Mouse (Mus musculus) small intestine, adult 2 months (tissue): ENCODE measurements around the gene Gdi1.

Source experiments
- CTCF ChIP-seq: fragments of 200-500 bp; IDR thresholded peaks from 2 replicates; pipeline ENCODE4 v1.5.1; 2012; ENCODE audit warnings: low read depth, mild to moderate bottlenecking, control low read depth, inconsistent platforms, low read length, moderate library complexity, mixed read lengths; ENCODE audit not compliant: insufficient replicate concordance, insufficient read length; ENCODE audit errors: extremely low read depth
- POLR2A ChIP-seq: fragments of 200-500 bp; IDR thresholded peaks from 2 replicates; pipeline ENCODE4 v1.6.1; 2012; ENCODE audit warnings: low read depth, mild to moderate bottlenecking, control low read depth, inconsistent platforms, low read length, moderate library complexity

DNA sequence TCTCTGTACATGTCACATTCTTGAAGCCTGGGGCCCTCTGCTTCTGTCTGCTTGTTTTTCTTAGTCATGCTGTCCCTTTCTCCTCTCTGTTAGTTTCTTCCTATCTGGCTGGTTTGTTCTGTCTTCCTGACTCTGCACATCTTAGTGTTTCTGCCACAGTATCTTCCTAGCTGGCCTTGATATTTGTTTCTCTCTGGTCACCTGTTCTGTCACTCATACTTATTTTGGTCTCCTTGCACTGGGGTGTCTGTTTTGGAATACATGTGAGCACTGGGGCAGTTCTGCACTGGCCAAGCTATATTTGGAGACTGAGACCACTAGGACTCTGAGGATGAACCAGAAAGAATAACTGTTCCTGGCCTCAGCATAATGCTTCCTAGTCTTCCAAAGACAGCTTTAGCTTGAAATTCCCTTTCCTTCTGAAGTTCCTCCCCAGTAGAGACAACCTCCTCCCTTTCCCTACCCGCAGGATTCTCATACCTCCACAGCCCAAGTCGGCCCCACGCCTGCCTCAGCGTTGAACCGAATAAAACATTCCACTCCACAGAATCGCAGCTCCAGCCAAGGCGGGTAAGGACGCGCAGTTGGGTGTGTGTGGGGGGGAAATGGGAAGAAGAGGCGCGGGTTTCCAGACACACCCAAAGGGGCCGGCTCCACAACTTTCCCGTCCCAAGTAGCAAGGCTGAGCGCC, 23.6 kb upstream of the Gdi1 start:
- TF ChIP-seq CTCF = no peak
- no peak for TF ChIP-seq POLR2A
